Mouse (Mus musculus): ENCODE data around the gene Ctsd. TPM values are rescaled to one million over a fixed set of nuclear protein-coding genes. Genes with fewer than 3 reads are reported as not detected.

Ctsd gene
- polyA plus RNA-seq, 1 experiment, result 992 TPM

- Histone ChIP-seq H3K4me1 (replicated peaks; ENCODE audit: control insufficient read depth, insufficient read depth, low read length) (peaks cover 15% of the 10 kb centered on the region), H3K27ac (ENCODE audit: control insufficient read depth, insufficient read depth, low read length) (no peak overlapping the region), H3K27me3 (ENCODE audit: control insufficient read depth, insufficient read depth, low read length) (no peaks in the 10 kb centered on the region), H3K36me3 (ENCODE audit: control insufficient read depth, insufficient read depth, low read length) (no peaks in the 10 kb centered on the region), H3K4me3 (ENCODE audit: control insufficient read depth, insufficient read depth, low read length) (no peak overlapping the region)
- TF ChIP-seq CTCF (IDR thresholded peaks at IDR 0.05; ENCODE audit: borderline replicate concordance, control insufficient read depth, extremely low read depth, insufficient read depth, low read length, poor library complexity), result no peak
- no peak for TF ChIP-seq POLR2A (IDR thresholded peaks at IDR 0.05; ENCODE audit: control insufficient read depth, extremely low read depth, insufficient read depth, low read length, poor library complexity)
- DNase-seq, result no peak
- 30% methylated on average over 12 of the region's 12 CpGs for WGBS
Measured at GRCm38 (mm10) chr7:142430160-142430678, 42.4 kb upstream of the Ctsd start.

DNA sequence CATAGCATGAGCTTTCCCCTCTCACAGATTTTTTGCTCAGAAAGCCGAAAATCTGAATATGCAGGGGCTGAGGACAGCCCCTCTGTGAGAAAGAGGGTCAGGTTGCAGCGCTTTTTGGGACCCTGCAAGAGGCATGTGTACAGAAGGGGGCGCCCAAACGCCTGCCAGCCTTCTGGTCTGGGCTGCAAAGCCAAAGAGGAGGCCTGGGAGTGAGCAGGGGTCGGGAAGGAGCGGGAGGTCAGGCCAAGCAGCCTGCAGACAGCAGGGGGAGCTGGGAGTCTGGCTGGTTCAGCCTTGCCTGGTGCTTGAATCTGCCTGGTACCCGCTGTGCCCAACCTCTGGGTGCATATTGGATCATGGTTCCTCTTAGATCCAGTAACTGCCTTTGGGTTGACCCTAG, 40.4 kb upstream of the Ctsd start:
- H3K27ac ChIP-seq (ENCODE audit: control insufficient read depth, insufficient read depth, low read length), result no peak overlapping the region
- no peaks in the 10 kb centered on the region for H3K27me3 ChIP-seq (ENCODE audit: control insufficient read depth, insufficient read depth, low read length)
- no peaks in the 10 kb centered on the region for H3K36me3 ChIP-seq (ENCODE audit: control insufficient read depth, insufficient read depth, low read length)
- no peak overlapping the region for H3K4me3 ChIP-seq (ENCODE audit: control insufficient read depth, insufficient read depth, low read length)
- 52% methylated on average over 7 of the region's 7 CpGs for WGBS
- TF ChIP-seq CTCF (IDR thresholded peaks at IDR 0.05; ENCODE audit: borderline replicate concordance, control insufficient read depth, extremely low read depth, insufficient read depth, low read length, poor library complexity) (peak; percentile 45; the same call in 1 of the 2 replicates), POLR2A (IDR thresholded peaks at IDR 0.05; ENCODE audit: control insufficient read depth, extremely low read depth, insufficient read depth, low read length, poor library complexity) (no peak)
- peak; percentile 57 for DNase-seq
- H3K4me1 ChIP-seq (replicated peaks; ENCODE audit: control insufficient read depth, insufficient read depth, low read length), result peaks cover 1% of the 10 kb centered on the region

DNA sequence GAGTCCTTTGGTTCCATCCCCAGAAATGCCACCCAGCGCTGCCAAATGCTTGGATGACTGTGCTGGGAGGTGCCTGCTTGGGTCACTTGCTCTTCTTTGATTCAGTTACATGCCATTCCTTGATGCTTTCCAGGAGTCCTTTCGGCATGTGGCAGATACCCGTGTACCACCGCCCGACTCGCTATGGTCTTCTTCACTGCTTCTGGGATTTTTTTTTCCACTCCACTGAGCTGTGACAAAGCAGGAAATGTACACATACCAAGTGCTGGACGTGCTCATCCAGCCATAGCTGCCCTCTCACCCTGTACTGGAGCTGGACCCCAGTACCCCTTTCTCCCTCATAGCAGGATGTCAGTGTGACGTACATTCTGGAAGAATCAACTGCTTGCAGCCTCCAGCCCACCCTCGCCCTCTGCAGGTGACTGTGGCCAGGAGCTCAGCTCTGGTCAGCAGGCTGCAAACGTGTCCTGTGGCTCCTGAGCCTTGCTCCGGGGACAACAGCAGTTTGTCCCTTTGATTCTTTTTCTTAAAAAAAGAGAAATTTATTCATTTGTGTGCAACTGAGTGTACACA, 37.9 kb upstream of the Ctsd start:
- WGBS, result 88% methylated on average over 11 of the region's 11 CpGs
- no peaks in the 10 kb centered on the region for H3K27me3 ChIP-seq (ENCODE audit: control insufficient read depth, insufficient read depth, low read length)
- TF ChIP-seq CTCF (IDR thresholded peaks at IDR 0.05; ENCODE audit: borderline replicate concordance, control insufficient read depth, extremely low read depth, insufficient read depth, low read length, poor library complexity), result no peak
- no peak for TF ChIP-seq POLR2A (IDR thresholded peaks at IDR 0.05; ENCODE audit: control insufficient read depth, extremely low read depth, insufficient read depth, low read length, poor library complexity)
- DNase-seq, result no peak
- peaks cover 20% of the 10 kb centered on the region for H3K4me1 ChIP-seq (replicated peaks; ENCODE audit: control insufficient read depth, insufficient read depth, low read length)
- H3K4me3 ChIP-seq (ENCODE audit: control insufficient read depth, insufficient read depth, low read length), result no peak overlapping the region
- no peaks in the 10 kb centered on the region for H3K36me3 ChIP-seq (ENCODE audit: control insufficient read depth, insufficient read depth, low read length)
- no peak overlapping the region for H3K27ac ChIP-seq (ENCODE audit: control insufficient read depth, insufficient read depth, low read length)

GRCm38 (mm10) chr7:142421826-142422225, 34.0 kb upstream of the Ctsd start:
- no peaks in the 10 kb centered on the region for H3K27me3 ChIP-seq (ENCODE audit: control insufficient read depth, insufficient read depth, low read length)
- 75% methylated on average over 2 of the region's 2 CpGs for whole genome bisulfite sequencing
- no peak overlapping the region for H3K4me3 ChIP-seq (ENCODE audit: control insufficient read depth, insufficient read depth, low read length)
- peaks cover 20% of the 10 kb centered on the region for H3K4me1 ChIP-seq (replicated peaks; ENCODE audit: control insufficient read depth, insufficient read depth, low read length)
- no peak for DNase-seq
- TF ChIP-seq POLR2A (IDR thresholded peaks at IDR 0.05; ENCODE audit: control insufficient read depth, extremely low read depth, insufficient read depth, low read length, poor library complexity), result no peak
- H3K27ac ChIP-seq (ENCODE audit: control insufficient read depth, insufficient read depth, low read length), result peak overlapping the region; percentile 51; the same call in 1 of the 2 replicates
- no peaks in the 10 kb centered on the region for H3K36me3 ChIP-seq (ENCODE audit: control insufficient read depth, insufficient read depth, low read length)

GRCm38 (mm10) chr7:142419887-142420286, 32.0 kb upstream of the Ctsd start:
- no peak overlapping the region for H3K27ac ChIP-seq (ENCODE audit: control insufficient read depth, insufficient read depth, low read length)
- H3K4me1 ChIP-seq (replicated peaks; ENCODE audit: control insufficient read depth, insufficient read depth, low read length), result peaks cover 20% of the 10 kb centered on the region

DNA sequence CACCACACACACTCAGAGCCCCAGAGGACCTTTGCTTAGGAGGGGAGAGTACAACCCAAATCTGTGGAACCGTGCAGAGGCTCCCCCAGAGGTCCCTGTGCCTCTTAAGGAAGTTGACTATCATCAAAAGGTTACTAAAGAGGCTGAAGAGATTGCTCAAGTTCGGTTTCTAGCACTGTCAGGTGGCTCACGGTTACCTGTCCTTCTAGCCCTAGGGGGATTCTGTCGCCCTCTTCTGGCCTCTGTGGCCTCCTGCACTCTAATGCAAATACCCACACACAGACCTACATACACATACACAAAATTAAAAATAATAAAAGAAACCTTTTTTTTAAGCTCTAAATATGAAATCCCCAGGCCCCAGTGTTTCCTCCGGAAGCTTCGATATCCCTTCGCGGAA, 30.8 kb upstream of the Ctsd start:
- DNase-seq, result no peak
- 92% methylated on average over 8 of the region's 8 CpGs for WGBS
- Histone ChIP-seq H3K4me3 (ENCODE audit: control insufficient read depth, insufficient read depth, low read length) (no peak overlapping the region), H3K4me1 (replicated peaks; ENCODE audit: control insufficient read depth, insufficient read depth, low read length) (peaks cover 20% of the 10 kb centered on the region), H3K27me3 (ENCODE audit: control insufficient read depth, insufficient read depth, low read length) (no peaks in the 10 kb centered on the region), H3K27ac (ENCODE audit: control insufficient read depth, insufficient read depth, low read length) (no peak overlapping the region), H3K36me3 (ENCODE audit: control insufficient read depth, insufficient read depth, low read length) (no peaks in the 10 kb centered on the region)
- TF ChIP-seq POLR2A (IDR thresholded peaks at IDR 0.05; ENCODE audit: control insufficient read depth, extremely low read depth, insufficient read depth, low read length, poor library complexity) (no peak), CTCF (IDR thresholded peaks at IDR 0.05; ENCODE audit: borderline replicate concordance, control insufficient read depth, extremely low read depth, insufficient read depth, low read length, poor library complexity) (no peak)

More at GRCm38 (mm10) chr7:142419887-142420286, 32.0 kb upstream of the Ctsd start:
- no peak for DNase-seq
- H3K27me3 ChIP-seq (ENCODE audit: control insufficient read depth, insufficient read depth, low read length), result no peaks in the 10 kb centered on the region
- H3K4me3 ChIP-seq (ENCODE audit: control insufficient read depth, insufficient read depth, low read length), result no peak overlapping the region
- 90% methylated on average over 5 of the region's 5 CpGs for WGBS
- TF ChIP-seq CTCF (IDR thresholded peaks at IDR 0.05; ENCODE audit: borderline replicate concordance, control insufficient read depth, extremely low read depth, insufficient read depth, low read length, poor library complexity), result no peak
- no peak for TF ChIP-seq POLR2A (IDR thresholded peaks at IDR 0.05; ENCODE audit: control insufficient read depth, extremely low read depth, insufficient read depth, low read length, poor library complexity)
- no peaks in the 10 kb centered on the region for H3K36me3 ChIP-seq (ENCODE audit: control insufficient read depth, insufficient read depth, low read length)

GRCm38 (mm10) chr7:142418027-142418426, 30.2 kb upstream of the Ctsd start:
- H3K4me3 ChIP-seq (ENCODE audit: control insufficient read depth, insufficient read depth, low read length), result no peak overlapping the region
- TF ChIP-seq CTCF (IDR thresholded peaks at IDR 0.05; ENCODE audit: borderline replicate concordance, control insufficient read depth, extremely low read depth, insufficient read depth, low read length, poor library complexity), result no peak
- TF ChIP-seq POLR2A (IDR thresholded peaks at IDR 0.05; ENCODE audit: control insufficient read depth, extremely low read depth, insufficient read depth, low read length, poor library complexity), result no peak
- no peaks in the 10 kb centered on the region for H3K27me3 ChIP-seq (ENCODE audit: control insufficient read depth, insufficient read depth, low read length)
- H3K36me3 ChIP-seq (ENCODE audit: control insufficient read depth, insufficient read depth, low read length), result no peaks in the 10 kb centered on the region
- 93% methylated on average over 2 of the region's 2 CpGs for WGBS
- no peak overlapping the region for H3K27ac ChIP-seq (ENCODE audit: control insufficient read depth, insufficient read depth, low read length)
- H3K4me1 ChIP-seq (replicated peaks; ENCODE audit: control insufficient read depth, insufficient read depth, low read length), result peaks cover 17% of the 10 kb centered on the region
- DNase-seq, result no peak
